Mouse (Mus musculus) liver, adult 2 months (tissue): ENCODE measurements around the gene Haus4.

ENCODE experiments used
- CTCF ChIP-seq: fragments of 200-500 bp; IDR thresholded peaks from 2 replicates; pipeline ENCODE4 v1.5.1; 2011; ENCODE audit warnings: low read depth, low read length, control low read depth
- POLR2A ChIP-seq: fragments of 200-500 bp; IDR thresholded peaks from 2 replicates; pipeline ENCODE4 v1.6.1; 2011; ENCODE audit warnings: low read length, control low read depth; ENCODE audit not compliant: insufficient read depth; ENCODE audit errors: extremely low read depth

- TF ChIP-seq CTCF (no peak), POLR2A (no peak)
Measured at GRCm38 (mm10) chr14:54572122-54572521, 17.7 kb upstream of the Haus4 start.
